Mouse (Mus musculus) spleen, postnatal 4 days (tissue): ENCODE results near the gene Fars2.
"Not testable (repeated sequence)": the region's sequence is repeated elsewhere in the genome, so short reads cannot be mapped to it uniquely, and the experiment has no call there.

Source experiments
- DNase-seq, 2 experiments: peaks; one replicate each; pipeline ENCODE4 v3.0.0; 2022; ENCODE audit warnings: low spot score in 2 of 2

The Fars2 gene

DNA sequence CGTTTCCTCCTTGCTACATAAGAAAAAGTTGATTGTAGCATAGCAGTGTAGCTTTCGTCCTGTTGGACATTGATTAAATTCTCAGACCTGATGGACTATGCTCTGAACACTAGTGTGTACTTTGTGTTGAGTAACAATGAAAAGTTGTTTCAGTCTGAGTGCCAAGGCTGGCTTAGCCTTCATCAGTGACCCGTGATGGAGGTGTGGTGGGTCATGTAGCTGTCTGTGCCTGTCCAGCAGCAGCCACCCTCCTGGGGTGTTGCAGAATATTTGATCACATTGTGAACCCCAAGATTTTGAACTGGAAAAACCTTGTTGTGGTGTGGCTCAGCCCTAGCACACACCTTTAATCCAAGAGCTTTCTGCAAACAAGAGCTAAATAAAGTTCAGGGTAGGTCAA is 343.3 kb downstream of the Fars2 start:
- DNase-seq: no peak

GRCm38 (mm10) chr13:36463669-36464068 is 346.5 kb downstream of the Fars2 start:
- no peak for DNase-seq

DNA sequence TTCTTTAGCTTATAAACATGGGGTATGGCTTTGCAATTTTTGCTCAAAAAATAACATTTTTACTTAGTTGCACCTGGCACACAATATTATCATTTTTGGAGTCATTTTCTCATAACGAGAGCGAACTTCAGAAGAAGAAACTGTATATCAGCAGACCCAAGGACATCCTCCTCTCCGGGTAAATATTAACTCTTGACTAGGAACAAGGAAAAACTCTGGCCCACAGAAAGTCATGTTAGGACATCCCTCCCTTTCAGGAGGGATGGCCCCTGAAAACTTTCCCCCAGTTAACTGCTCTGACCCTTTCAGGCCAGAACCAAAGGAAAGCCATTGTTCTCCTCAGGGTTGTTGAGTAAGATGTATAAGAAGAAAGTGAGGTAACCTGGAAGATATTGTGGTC is 348.9 kb downstream of the Fars2 start:
- DNase-seq: not testable (repeated sequence)

DNA sequence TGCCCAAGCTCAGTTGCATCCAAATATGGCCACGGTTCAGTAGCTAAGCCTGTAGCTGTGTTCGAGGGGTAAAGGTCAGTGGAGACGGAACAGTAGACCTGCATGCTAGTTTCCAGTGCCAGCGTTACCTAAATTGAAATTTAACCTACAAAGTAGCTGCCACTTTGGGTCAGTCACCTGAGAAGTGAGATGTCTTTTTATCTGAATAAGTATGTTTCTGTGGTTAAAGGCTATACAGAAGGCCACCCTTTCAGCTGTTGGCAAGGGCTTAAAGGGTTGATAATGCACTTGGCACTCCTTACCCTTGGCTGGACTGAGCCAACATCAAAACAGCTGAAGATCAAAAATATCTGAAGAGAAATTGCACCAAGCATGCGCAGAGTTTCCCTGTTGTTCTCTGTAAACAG is 349.3 kb downstream of the Fars2 start:
- DNase-seq: no peak

DNA sequence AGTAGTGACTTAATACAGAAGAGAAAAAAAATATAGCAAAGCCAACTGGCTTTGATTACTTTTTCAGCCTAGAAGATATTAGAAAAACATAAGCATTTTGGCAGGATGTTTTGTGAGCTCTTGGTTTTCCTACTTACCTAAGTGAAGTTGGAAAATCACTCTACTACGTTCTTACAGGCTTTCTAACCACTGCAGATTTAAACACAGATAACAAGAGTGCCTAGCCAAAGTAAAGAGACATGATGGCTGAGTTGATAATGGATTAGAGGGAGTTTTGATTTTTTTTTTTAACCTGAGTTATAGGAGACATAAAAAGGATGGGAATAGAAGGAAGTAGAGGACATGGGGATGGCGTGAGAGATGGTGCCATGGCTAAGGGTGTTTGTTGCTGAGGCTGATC is 350.6 kb downstream of the Fars2 start:
- no peak for DNase-seq

DNA sequence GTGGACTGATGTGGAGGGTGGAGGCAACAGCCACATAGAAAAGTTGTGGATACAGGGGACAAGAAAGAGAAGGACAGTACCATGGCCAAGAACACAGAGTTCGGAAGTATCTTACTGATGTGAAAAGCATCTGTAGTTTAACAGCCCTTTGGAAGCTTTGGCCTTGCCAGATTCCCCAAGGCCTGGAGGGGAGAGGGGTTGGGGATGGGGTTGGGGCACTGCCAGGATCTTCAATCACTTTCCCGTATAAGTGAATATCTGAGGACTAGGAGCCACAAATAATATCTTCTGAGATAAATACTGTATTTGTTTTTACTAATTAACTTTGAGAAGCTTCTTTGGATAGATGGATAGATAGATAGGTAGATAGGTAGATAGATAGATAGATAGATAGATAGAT is 351.8 kb downstream of the Fars2 start:
- DNase-seq: no peak

- DNase-seq: no peak
Measured at GRCm38 (mm10) chr13:36469412-36470125, 352.4 kb downstream of the Fars2 start.

- no peak for DNase-seq
Measured at GRCm38 (mm10) chr13:36477648-36478047, 360.4 kb downstream of the Fars2 start.

DNA sequence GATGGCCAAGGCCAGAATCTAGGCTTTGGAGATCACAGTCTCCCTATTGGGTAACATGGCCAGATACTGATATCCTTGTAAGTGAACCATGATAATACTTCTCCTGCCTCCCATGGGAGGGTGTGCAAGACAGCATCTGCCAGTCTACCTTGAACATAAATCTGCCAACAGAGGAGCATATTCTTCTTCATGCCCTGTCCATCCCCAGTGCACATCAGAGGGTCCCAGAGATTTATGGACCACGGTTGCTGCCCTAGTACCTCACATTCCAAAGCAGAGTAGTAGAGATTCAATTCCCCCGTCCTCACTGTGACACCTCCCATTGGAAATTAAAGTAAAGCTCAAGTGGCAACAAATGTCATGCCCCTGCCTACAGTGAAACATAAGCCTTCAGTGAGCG is 361.0 kb downstream of the Fars2 start:
- DNase-seq: no peak

GRCm38 (mm10) chr13:36480101-36480500 is 362.9 kb downstream of the Fars2 start:
- no peak for DNase-seq

- DNase-seq: no peak
Measured at GRCm38 (mm10) chr13:36484391-36484790, 367.2 kb downstream of the Fars2 start.

- DNase-seq: no peak
Measured at GRCm38 (mm10) chr13:36486756-36487155, 369.5 kb downstream of the Fars2 start.

- no peak for DNase-seq
Measured at GRCm38 (mm10) chr13:36489365-36489764, 372.2 kb downstream of the Fars2 start.

DNA sequence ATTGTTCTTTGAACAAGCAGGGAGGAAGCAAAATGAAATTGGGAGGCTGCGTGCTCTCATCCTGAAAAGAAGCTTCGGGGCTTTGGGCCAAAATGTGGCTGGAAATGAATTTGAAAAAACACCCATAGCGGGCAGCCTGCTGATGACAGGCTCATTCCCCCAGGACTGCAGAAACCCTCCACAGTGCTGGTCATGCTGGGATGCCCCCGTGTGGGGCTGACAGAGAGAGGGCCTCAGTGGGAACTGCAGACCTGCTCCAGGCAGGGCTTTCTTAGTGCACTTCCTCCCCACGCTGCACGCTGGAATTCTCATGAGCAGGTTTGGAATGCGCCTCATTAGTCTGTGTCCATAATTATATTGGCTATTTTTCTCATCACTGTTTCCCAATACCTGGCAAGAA is 373.4 kb downstream of the Fars2 start:
- DNase-seq: no peak

- no peak for DNase-seq
Measured at GRCm38 (mm10) chr13:36492397-36492796, 375.2 kb downstream of the Fars2 start.

- DNase-seq: no peak
Measured at GRCm38 (mm10) chr13:36493294-36493693, 376.1 kb downstream of the Fars2 start.

DNA sequence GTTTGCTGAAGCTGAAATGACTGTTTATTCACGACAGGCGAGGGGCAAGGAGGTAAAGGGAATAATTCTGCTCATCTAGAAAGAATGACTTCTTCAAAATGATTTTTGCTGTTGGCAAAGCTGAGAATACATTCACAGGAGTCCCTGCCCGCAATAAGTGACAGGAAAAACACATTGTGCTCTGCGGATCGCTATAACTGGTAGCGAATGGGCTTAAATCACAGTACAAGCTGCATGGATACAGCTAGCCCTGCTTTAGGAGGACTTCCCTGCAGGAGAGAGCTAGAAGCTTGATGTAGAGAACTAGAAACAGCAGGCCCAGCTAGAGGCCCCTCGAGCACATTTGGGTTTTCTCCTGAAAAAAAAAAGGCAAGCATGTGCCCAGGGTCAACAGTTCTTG is 376.6 kb downstream of the Fars2 start:
- DNase-seq: no peak

DNA sequence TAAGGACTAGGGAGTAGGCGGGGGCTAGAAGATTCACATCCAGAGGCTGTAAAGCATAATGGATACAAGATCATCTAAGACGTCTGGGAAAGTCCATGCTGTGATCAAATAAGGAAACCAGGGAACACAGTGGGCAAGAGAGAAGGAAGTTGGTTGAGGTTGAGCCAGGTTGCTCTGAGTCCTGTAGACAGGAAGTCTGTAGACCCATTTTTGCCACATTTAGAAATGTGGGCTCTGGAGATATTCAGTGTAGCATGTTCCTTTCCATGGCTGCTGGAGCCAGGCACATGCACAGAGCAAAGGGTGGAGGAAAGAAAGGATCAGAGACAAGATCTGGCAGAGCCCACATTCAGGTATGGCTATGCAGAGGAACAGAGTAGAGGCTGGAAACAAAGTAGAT is 378.8 kb downstream of the Fars2 start:
- DNase-seq: no peak

DNA sequence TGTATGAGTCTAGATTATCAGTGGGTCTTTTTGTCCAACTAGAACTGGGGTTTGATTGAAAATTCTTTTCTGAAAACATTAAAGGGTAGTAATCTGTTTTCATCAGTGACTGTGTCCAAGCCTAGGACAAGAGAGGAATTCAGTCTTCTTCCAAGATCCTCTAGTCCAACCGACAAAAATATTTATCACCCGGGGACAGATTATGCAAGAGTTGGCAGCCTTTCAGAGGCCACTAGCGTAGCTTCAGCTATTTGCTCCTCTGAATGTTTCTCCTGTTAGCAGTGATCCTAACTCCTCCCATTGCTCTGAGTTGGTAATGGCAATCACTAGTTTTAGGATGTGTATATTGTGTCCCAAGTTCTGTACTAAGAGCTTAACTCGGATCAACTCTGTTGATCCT is 380.1 kb downstream of the Fars2 start:
- no peak for DNase-seq

DNA sequence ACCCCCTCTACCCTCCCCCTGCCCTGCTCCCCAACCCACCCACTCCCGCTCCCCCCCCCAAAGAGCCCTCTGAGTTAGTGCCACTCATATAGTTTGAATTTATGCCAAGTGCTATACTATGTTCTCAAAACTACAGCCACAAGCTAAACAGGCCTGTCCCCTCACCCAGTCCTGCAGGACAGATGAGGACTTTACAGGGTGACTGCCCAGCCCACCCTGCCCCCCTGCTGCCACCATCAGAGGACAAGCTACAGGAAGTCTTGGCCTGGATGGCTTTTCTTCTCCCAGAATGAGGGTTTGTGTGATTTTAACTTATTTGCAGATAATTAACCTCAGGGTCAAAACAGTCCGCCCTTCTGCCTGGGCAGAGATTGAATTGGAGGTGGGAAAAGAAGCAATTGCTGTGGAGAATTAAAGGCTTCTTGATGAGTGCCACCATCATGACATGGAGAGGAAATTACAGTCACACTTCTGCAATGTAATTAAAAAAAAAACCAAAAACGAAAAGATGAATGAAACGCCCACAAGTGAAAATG is 383.2 kb downstream of the Fars2 start:
- DNase-seq: no peak

DNA sequence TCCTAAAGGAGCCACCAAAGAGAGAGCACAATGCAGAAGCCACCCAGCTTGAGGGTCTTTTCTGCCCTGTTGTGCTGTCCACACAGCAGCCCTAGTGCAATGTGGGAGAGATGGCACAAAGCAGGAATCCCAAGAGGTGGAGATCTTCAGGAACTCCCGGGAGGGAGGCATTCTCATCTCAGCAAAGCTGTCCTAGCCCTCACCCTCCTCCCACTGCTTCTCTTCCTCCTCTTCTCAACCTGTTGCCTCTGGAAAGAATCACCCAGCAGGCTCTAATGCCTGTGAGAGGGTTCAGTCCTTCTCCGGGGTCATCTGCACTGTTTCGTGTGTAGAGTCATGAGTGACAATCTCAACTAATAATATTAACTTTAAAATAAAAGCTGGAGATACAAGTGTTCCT is 386.3 kb downstream of the Fars2 start:
- DNase-seq: no peak

DNA sequence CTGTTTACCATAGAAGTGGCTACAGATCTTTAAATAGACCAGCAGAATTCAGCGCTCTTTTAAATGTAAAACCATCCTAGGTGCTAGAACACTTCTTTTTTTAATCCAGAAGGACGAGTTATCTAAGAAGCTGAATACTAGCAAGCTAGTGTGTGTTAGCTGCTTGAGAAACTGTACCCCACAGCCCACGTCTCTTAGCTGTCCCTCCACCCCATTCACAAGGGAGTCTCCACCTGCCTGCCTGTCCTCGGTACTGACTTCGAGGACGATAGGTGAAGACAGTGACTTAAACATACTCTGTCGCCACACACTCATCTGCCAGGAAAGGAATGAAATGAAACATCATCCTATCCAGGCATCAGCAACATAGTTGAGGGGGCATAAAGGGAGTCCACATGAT is 386.8 kb downstream of the Fars2 start:
- no peak for DNase-seq

GRCm38 (mm10) chr13:36505730-36506129 is 388.5 kb downstream of the Fars2 start:
- no peak for DNase-seq

DNA sequence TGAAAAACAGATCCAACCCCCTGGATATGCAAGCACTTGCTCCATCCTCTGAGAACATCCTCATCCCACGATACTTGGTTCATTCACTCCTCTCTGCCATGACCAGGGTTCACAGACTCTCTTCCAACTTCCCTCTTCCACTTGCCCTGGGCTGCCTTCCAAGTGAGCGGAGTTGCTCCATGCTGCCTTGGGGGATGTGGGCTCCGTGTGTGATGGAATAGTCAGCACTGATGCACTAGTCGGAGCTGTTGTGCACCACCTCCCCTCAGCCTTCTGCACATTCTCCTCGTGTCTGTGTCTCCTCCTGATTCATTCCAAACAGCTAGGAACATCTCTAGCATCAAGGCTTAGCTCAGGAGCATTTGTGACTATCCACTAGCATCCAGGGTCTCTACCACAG is 389.1 kb downstream of the Fars2 start:
- no peak for DNase-seq
